Mouse (Mus musculus): ENCODE data around the gene Noxo1. TPM values are rescaled to one million over a fixed set of nuclear protein-coding genes. Genes with fewer than 3 reads are reported as not detected.

Noxo1 gene
- total and polyA plus RNA-seq, 3 experiments = 0.62 to 2.4 TPM; not detected in 1

DNA sequence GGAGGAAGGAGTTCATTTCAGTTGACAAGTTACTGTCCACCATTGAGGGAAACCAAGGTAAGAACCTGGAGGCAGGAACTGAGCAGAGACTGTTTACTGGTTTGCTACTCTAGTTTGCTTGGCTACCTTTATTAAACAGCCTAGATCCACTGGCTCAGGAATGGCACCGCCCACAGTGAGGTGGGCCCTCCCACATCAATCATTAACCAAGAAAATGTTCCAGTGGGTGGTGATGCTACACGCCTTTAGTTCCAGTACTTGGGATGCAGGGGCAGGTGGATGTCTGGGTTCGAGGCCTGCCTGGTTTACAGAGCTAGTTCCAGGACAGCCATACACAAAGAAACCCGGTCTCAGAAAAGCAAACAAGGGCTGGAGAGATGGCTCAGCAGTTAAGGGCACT lies 42.2 kb downstream of the Noxo1 start:
- no peaks in the 10 kb centered on the region for H3K27me3 ChIP-seq (ENCODE audit: control insufficient read depth in 1 of 2, insufficient read depth in 2 of 2, low read length in 2 of 2)
- H3K79me2 ChIP-seq (ENCODE audit: control insufficient read depth, insufficient read depth, low read length, poor library complexity) = peaks cover 2% of the 10 kb centered on the region; the same call in 1 of the 2 replicates
- H3K4me3 ChIP-seq (ENCODE audit: control insufficient read depth in 1 of 2, insufficient read depth in 1 of 2, low read depth in 2 of 2, low read length in 2 of 2) = no peak overlapping the region
- TF ChIP-seq MYC (IDR thresholded peaks at IDR 0.05; ENCODE audit: low read depth, low read length) (no peak), ZKSCAN1 (IDR thresholded peaks at IDR 0.05; ENCODE audit: low read depth, low read length) (no peak), MXI1 (IDR thresholded peaks at IDR 0.05; ENCODE audit: low read depth, low read length) (no peak), RAD21 (IDR thresholded peaks at IDR 0.05; ENCODE audit: low read depth, low read length) (no peak), GATA1 (IDR thresholded peaks at IDR 0.05; ENCODE audit: low read depth, low read length) (no peak), MAX (IDR thresholded peaks at IDR 0.05; ENCODE audit: low read length) (no peak), ZMIZ1 (IDR thresholded peaks at IDR 0.05; ENCODE audit: low read depth, low read length) (no peak), SIN3A (IDR thresholded peaks at IDR 0.05; ENCODE audit: low read length) (no peak), POLR2A (IDR thresholded peaks at IDR 0.05; ENCODE audit: control insufficient read depth in 1 of 2, insufficient read depth in 1 of 2, low read depth in 1 of 2, low read length in 2 of 2, poor library complexity in 1 of 2) (no peak), CHD1 (IDR thresholded peaks at IDR 0.05; ENCODE audit: low read depth, low read length) (no peak), ELF1 (IDR thresholded peaks at IDR 0.05; ENCODE audit: low read depth, low read length) (no peak), KAT2A (conservative IDR thresholded peaks at IDR 0.05; ENCODE audit: low read depth, low read length) (no peak), MYB (IDR thresholded peaks at IDR 0.05; ENCODE audit: low read depth, low read length) (no peak), MAFK (IDR thresholded peaks at IDR 0.05; ENCODE audit: borderline replicate concordance, low read depth, low read length) (no peak)
- DNase-seq (ENCODE audit: low read depth, low spot score) = no peak
- no peaks in the 10 kb centered on the region for H3K9me3 ChIP-seq (replicated peaks; ENCODE audit: insufficient read depth, low read length)
- no peak overlapping the region for H3K27ac ChIP-seq (ENCODE audit: control insufficient read depth, low read depth, low read length)
- H3K4me1 ChIP-seq (ENCODE audit: control insufficient read depth in 1 of 2, insufficient read depth in 2 of 2, low read length in 2 of 2) = peaks cover 0 to 17% of the 10 kb centered on the region in 2 experiments; a peak in 2 of 4 replicates
- no peak overlapping the region for H3K9ac ChIP-seq (ENCODE audit: control insufficient read depth, low read depth, low read length, poor library complexity, severe bottlenecking)
- peaks cover 0 to 10% of the 10 kb centered on the region in 2 experiments; a peak in 1 of 4 replicates for H3K36me3 ChIP-seq (ENCODE audit: control insufficient read depth in 1 of 2, insufficient read depth in 2 of 2, low read length in 2 of 2)

- TF ChIP-seq E2F4 (IDR thresholded peaks at IDR 0.05; ENCODE audit: borderline replicate concordance, low read depth, low read length) (no peak), NELFE (IDR thresholded peaks at IDR 0.05; ENCODE audit: low read depth, low read length) (no peak), EP300 (IDR thresholded peaks at IDR 0.05; ENCODE audit: low read depth in 1 of 2, low read length in 2 of 2) (no peak), CHD1 (IDR thresholded peaks at IDR 0.05; ENCODE audit: low read depth, low read length) (no peak), KAT2A (conservative IDR thresholded peaks at IDR 0.05; ENCODE audit: low read depth, low read length) (no peak), ZC3H11A (IDR thresholded peaks at IDR 0.05; ENCODE audit: low read depth, low read length) (no peak), TCF12 (IDR thresholded peaks at IDR 0.05; ENCODE audit: low read depth, low read length) (no peak), MAFK (IDR thresholded peaks at IDR 0.05; ENCODE audit: borderline replicate concordance, low read depth, low read length) (no peak)
- no peak overlapping the region for H3K9ac ChIP-seq (ENCODE audit: control insufficient read depth, low read depth, low read length, poor library complexity, severe bottlenecking)
Measured at GRCm38 (mm10) chr17:24739926-24740325, 43.9 kb downstream of the Noxo1 start.

More at GRCm38 (mm10) chr17:24739926-24740325, 43.9 kb downstream of the Noxo1 start:
- no peaks in the 10 kb centered on the region for H3K9me3 ChIP-seq (replicated peaks; ENCODE audit: insufficient read depth, low read length)
- H3K36me3 ChIP-seq (ENCODE audit: control insufficient read depth in 1 of 2, insufficient read depth in 2 of 2, low read length in 2 of 2) = peaks cover 0 to 10% of the 10 kb centered on the region in 2 experiments; a peak in 1 of 4 replicates
- no peak for DNase-seq (ENCODE audit: low read depth, low spot score)
- H3K27ac ChIP-seq (ENCODE audit: control insufficient read depth, low read depth, low read length) = no peak overlapping the region
- H3K4me3 ChIP-seq (ENCODE audit: control insufficient read depth in 1 of 2, insufficient read depth in 1 of 2, low read depth in 2 of 2, low read length in 2 of 2) = no peak overlapping the region
- no peaks in the 10 kb centered on the region for H3K27me3 ChIP-seq (ENCODE audit: control insufficient read depth in 1 of 2, insufficient read depth in 2 of 2, low read length in 2 of 2)
- peaks cover 0 to 17% of the 10 kb centered on the region in 2 experiments; a peak in 2 of 4 replicates for H3K4me1 ChIP-seq (ENCODE audit: control insufficient read depth in 1 of 2, insufficient read depth in 2 of 2, low read length in 2 of 2)
- peaks cover 2% of the 10 kb centered on the region; the same call in 1 of the 2 replicates for H3K79me2 ChIP-seq (ENCODE audit: control insufficient read depth, insufficient read depth, low read length, poor library complexity)

Measured in MEL (cell line).